Mouse (Mus musculus): Measurements from ENCODE around the gene Mllt3.

- TF ChIP-seq CTCF (IDR thresholded peaks at IDR 0.05; ENCODE audit: low read depth) (no peak), EP300 (IDR thresholded peaks at IDR 0.05; ENCODE audit: low read depth) (no peak)
These were observed 203.6 kb downstream of the Mllt3 start for GRCm38 (mm10) chr4:87829426-87830063.

Measured in heart, postnatal 0 days (tissue).